Mouse (Mus musculus) midbrain, embryonic 14.5 days (tissue): ENCODE data around the gene Lmnb2. TPM values are rescaled to one million over a fixed set of nuclear protein-coding genes. Genes with fewer than 3 reads are reported as not detected.

Experiments
- ATAC-seq: fragments of 200-750 bp; cut with Nextera tagmentation; 2 replicates; pipeline ENCODE4 v1.8.0; 2017; ENCODE audit warnings: moderate number of reproducible peaks, moderate library complexity; ENCODE audit not compliant: low FRiP score, low TSS enrichment
- DNase-seq: peaks from one replicate; pipeline ENCODE4 v3.0.0-alpha.2; 2015
- H3K27ac ChIP-seq: fragments of 300-500 bp; sonication (generic); replicated peaks from 2 replicates; pipeline ENCODE4 v1.5.1; 2014; ENCODE audit warnings: mild to moderate bottlenecking, low read depth, low read length, moderate library complexity
- H3K27me3 ChIP-seq: fragments of 300-500 bp; sonication (generic); 2 replicates; pipeline ENCODE4 v1.6.1; 2014; ENCODE audit warnings: low read length, control low read depth, mixed read lengths; ENCODE audit not compliant: control insufficient read depth, insufficient read depth
- H3K36me3 ChIP-seq: fragments of 300-500 bp; sonication (generic); 2 replicates; pipeline ENCODE4 v1.6.1; 2014; ENCODE audit warnings: low read length, control low read depth; ENCODE audit not compliant: control insufficient read depth, insufficient read depth
- H3K4me1 ChIP-seq: fragments of 300-500 bp; sonication (generic); 2 replicates; pipeline ENCODE4 v1.6.1; 2014; ENCODE audit warnings: mild to moderate bottlenecking, antibody characterized with exemption, low read length, control low read depth; ENCODE audit not compliant: control insufficient read depth, insufficient read depth
- H3K4me2 ChIP-seq: fragments of 300-500 bp; sonication (generic); 2 replicates; pipeline ENCODE4 v1.6.1; 2014; ENCODE audit warnings: mild to moderate bottlenecking, low read length, moderate library complexity
- H3K4me3 ChIP-seq: fragments of 300-500 bp; sonication (generic); replicated peaks from 2 replicates; pipeline ENCODE4 v1.5.1; 2014; ENCODE audit warnings: low read depth, low read length
- H3K9ac ChIP-seq: fragments of 300-500 bp; sonication (generic); replicated peaks from 2 replicates; pipeline ENCODE4 v1.6.1; 2014; ENCODE audit warnings: mild to moderate bottlenecking, low read length, moderate library complexity
- H3K9me3 ChIP-seq: fragments of 300-500 bp; sonication (generic); 2 replicates; pipeline ENCODE4 v1.6.1; 2016; ENCODE audit warnings: low read length, control low read depth, mixed read lengths; ENCODE audit not compliant: control insufficient read depth
- WGBS: fragments of 180-500 bp; shearing (Covaris S2); extraction: QIAGEN DNeasy Blood & Tissue Kit; methylation state at CpG from one replicate; pipeline ENCODE4 v1.1.7; 2014; 5-methylcytosine and 5-hydroxymethylcytosine counted together
- polyA plus RNA-seq: library from polyadenylated mRNA; unstranded; fragments of >200 nt; fragmentation: Nextera tagmentation; extraction: Ambion mirVana; gene quantifications from 2 replicates; pipeline ENCODE4 v1.2.1, GENCODE M21; 2014

Gene Lmnb2
- polyA plus RNA-seq, 1 experiment from 2014 or later = 13.9 TPM

DNA sequence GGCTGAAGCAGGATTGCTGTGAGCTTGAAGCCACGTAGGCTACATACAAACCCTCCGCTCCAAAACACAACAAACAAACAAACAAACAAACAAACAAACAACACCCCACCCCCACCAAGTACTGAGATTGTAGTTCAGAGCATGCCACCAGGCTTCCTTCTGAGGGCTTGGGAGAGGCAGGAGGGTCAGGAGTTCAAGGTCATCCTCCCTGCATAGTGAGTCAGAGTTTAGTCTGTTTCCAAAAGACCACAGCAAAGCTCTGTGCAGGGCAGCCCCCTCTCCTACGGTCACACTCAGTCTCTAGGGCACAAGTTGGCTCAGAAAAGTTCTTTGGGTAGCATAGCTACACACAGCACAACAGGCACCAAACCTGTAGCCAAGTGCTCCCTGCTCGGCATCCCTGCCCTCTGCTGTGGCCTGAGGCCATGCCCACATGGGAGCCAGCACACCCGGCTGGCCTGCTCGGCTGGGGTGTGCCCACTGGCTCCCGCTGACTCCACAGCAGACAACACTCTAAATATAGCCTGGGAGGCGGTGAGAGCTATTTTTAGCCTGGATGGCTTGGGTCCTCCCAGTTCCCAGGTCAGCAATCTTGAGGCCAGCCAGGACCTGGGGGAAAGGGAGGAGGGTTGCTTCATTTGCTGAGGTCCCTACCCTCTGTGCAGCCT, 22.4 kb upstream of the Lmnb2 start:
- WGBS = 59% methylated on average over 8 of the region's 8 CpGs
- ATAC-seq (no peak), DNase-seq (no peak)
- Histone ChIP-seq H3K4me1 (peaks cover 33% of the 10 kb centered on the region), H3K9ac (peak overlapping the region; percentile 36; the same call in 1 of the 2 replicates), H3K36me3 (no peaks in the 10 kb centered on the region), H3K9me3 (no peaks in the 10 kb centered on the region), H3K4me2 (peak overlapping the region; percentile 71), H3K27ac (no peak overlapping the region), H3K27me3 (peaks cover 18% of the 10 kb centered on the region; the same call in 1 of the 2 replicates), H3K4me3 (peak overlapping the region; percentile 29)

DNA sequence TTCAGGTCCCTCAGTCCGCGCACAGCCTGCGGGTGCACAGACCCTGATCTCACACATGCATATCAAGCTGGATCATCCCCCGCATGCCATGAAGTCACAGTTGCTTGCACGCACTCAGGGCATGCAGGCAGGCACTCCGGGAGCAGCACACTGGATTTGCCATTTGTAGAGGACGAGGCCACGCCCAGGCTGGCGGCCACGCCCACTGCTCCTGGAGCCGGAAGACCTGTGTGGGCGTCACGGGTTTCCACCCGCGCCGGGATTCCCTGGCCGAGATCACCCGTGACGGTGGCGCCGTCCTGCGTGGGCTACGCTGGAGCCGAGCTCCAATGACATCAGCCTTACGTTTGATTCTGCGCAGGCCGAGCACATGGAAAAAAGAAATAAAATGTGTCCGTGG, 21.6 kb upstream of the Lmnb2 start:
- Histone ChIP-seq H3K36me3 (no peaks in the 10 kb centered on the region), H3K4me2 (peak overlapping the region; percentile 71), H3K9me3 (no peaks in the 10 kb centered on the region), H3K9ac (peak overlapping the region; percentile 36), H3K27me3 (peaks cover 23% of the 10 kb centered on the region; the same call in 1 of the 2 replicates), H3K27ac (peak overlapping the region; percentile 41; the same call in 1 of the 2 replicates), H3K4me3 (peak overlapping the region; percentile 29), H3K4me1 (peaks cover 37% of the 10 kb centered on the region)
- ATAC-seq (peak; percentile 53), DNase-seq (peak; percentile 86)
- WGBS = 5% methylated on average over 28 of the region's 28 CpGs

DNA sequence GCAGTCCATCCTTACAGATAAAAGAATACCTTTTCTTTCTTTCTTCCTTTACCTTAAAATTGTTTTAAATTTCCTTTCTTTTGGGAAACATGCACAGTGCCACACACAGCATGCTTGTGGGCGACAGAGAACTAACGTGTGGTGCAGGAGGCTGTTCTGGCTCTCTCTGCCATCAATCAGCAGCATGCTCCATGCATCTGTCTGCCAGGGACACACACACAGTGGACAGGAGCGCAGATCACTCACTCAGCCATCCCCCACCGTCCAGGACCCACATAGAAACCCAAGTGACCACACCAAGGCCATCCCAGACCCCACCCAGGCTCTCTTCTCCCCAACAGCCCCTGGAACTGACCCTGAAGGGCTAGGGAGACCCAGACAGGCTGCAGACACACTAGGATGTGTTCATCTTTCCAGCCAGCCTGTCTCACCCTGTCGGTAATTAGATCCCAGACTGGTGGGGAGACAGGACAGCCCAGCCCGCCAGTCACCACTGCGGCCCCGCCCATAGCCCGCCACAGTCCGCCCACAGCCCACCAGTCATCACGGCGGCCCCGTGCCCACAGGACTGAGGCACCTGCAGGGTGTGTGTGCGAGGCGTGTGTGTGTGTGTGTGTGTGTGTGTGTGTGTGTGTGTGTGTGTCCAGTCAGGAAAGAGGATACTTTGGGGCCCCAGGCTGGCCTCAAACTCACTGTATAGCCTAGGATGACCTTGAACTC, 20.9 kb upstream of the Lmnb2 start:
- H3K9me3 ChIP-seq = no peaks in the 10 kb centered on the region
- H3K4me2 ChIP-seq = peak overlapping the region; percentile 71
- ATAC-seq (peak; percentile 39; the same call in 1 of the 2 replicates), DNase-seq (peak; percentile 48)
- no peak overlapping the region for H3K9ac ChIP-seq
- peak overlapping the region; percentile 29 for H3K4me3 ChIP-seq
- H3K4me1 ChIP-seq = peaks cover 37% of the 10 kb centered on the region
- WGBS = 14% methylated on average over 15 of the region's 15 CpGs
- H3K36me3 ChIP-seq = no peaks in the 10 kb centered on the region
- H3K27me3 ChIP-seq = peaks cover 30% of the 10 kb centered on the region
- H3K27ac ChIP-seq = 0 out of 2 replicates have a peak overlapping the region, but pooled peaks have one; percentile 41

DNA sequence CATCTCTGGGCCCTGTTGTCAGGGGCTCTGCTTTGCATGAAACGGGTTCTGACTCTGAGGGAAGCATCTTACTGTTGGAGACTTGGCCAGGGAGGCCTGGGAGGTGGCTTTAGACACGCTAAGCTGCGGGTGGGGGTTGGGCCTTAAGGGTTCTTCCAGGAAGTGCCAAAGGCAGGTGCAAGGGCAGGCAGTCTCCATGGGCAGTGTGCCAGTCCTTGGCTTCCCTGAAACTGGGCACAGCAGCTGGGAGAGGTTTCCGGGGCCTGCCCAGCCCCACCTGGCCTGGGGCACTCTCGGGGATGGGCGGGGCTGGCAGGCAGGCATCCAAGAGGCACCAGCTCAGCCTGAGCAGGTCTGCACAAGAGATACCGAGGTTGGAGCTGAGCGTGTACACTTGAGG, 19.6 kb upstream of the Lmnb2 start:
- Histone ChIP-seq H3K9me3 (no peaks in the 10 kb centered on the region), H3K27ac (no peak overlapping the region), H3K4me2 (no peak overlapping the region), H3K27me3 (peaks cover 43% of the 10 kb centered on the region), H3K36me3 (no peaks in the 10 kb centered on the region), H3K4me3 (no peak overlapping the region), H3K4me1 (peaks cover 42% of the 10 kb centered on the region), H3K9ac (no peak overlapping the region)
- DNase-seq (peak; percentile 32), ATAC-seq (no peak)
- 37% methylated on average over 8 of the region's 8 CpGs for WGBS

DNA sequence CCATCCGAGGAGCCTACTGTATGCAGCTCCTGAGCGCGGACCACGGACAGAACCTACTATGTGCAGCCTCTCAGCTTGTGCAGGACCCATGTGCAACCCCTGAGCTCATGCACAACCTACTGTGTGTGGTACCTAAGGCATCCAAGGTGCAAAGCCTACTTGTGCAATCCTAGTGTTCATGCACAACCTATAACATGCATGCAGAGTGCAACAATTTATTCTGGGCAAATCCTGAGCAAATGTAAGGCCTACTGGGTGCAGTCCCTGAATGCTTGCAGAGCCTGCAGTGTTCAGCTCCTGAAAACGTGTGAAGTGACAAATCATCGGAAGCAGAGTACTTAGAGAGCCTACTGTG, 18.7 kb upstream of the Lmnb2 start:
- whole genome bisulfite sequencing = 11% methylated on average over 6 of the region's 6 CpGs
- no peak overlapping the region; the same call in 1 of the 2 replicates for H3K9ac ChIP-seq
- peaks cover 49% of the 10 kb centered on the region for H3K4me1 ChIP-seq
- no peak; the same call in 1 of the 2 replicates for ATAC-seq
- no peak overlapping the region for H3K4me3 ChIP-seq
- H3K27me3 ChIP-seq = peaks cover 52% of the 10 kb centered on the region
- no peaks in the 10 kb centered on the region for H3K36me3 ChIP-seq
- H3K27ac ChIP-seq = no peak overlapping the region
- H3K4me2 ChIP-seq = peak overlapping the region; percentile 46
- H3K9me3 ChIP-seq = no peaks in the 10 kb centered on the region
- no peak for DNase-seq

DNA sequence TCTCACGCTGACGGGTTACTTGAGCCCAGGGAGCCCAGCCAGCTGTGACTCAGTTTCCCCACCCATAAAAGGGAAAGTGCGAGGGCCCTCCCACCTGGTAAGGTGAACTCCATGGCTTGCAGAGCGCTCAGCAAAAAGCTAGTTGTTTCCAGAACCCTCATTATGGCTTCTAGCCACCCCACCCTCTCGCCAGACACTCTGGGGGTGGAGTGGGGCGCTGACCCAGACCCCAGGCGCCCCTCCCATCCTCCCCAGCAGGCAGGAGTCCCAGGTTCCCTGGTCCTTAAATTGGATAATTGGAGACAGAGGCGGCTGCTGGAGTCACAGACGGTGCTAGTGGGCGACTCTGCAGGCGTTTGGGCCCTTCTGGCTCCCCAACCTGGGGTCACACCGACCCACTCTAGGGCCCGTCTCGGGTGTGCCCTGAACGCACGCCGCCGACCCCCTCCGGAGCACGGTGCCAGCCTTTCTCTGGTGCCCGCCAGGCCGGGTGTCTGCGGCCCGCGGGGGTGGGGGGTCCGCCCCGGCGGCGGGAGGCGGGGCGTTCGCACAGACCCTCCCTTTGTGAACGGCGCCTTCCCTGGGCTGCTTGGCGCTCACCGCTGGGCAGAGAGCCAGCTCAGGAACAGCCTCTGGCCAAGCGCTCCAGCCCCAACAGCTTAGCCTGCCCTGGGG, 18.2 kb upstream of the Lmnb2 start:
- Histone ChIP-seq H3K4me3 (peak overlapping the region; percentile 2; the same call in 1 of the 2 replicates), H3K36me3 (no peaks in the 10 kb centered on the region), H3K27ac (no peak overlapping the region), H3K9me3 (no peaks in the 10 kb centered on the region), H3K4me2 (peak overlapping the region; percentile 46), H3K9ac (no peak overlapping the region; the same call in 1 of the 2 replicates), H3K4me1 (peaks cover 53% of the 10 kb centered on the region), H3K27me3 (peaks cover 56% of the 10 kb centered on the region)
- peak; percentile 83 for DNase-seq
- 1% methylated on average over 37 of the region's 37 CpGs for WGBS
- ATAC-seq = peak; percentile 34

DNA sequence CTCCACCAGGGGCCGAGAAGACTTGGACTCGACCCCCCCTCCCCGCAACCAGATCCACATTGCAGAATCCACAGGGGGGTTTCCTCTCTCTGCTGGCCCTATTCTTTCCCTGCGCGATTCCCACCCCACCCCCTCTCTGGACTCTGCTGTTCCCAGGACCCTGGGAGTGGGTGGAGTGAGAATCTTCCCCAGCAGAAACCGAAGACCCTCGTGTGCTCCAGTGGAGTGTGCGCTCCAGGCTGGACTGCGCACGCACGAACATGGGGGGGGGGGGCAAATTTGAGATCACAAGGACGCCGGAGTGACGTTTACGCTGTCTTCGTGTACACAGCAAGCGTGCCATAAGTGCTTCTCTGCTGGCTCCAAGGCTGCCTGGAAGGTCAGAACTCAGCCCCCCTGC, 17.7 kb upstream of the Lmnb2 start:
- H3K27ac ChIP-seq = no peak overlapping the region

DNA sequence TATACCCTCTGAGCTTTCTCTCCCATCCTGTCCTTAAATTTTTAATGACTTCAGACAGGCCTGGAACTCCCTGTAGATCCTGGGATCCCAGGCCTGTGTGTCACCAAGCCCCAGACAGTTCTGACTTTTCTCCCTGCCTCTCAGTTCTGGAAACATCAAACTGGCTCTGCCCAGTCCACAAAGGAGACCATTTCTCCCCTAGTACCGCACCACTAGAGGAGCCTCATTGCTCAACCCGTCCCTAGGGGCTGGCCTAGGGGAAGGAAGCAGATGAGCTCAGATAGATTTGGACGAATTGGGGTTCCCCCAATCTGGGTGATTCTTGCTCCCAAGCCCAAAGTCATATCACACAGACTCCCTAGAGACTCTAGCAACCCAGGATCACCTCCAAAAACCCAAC, 17.2 kb upstream of the Lmnb2 start:
- no peak overlapping the region for H3K4me2 ChIP-seq
- no peaks in the 10 kb centered on the region for H3K9me3 ChIP-seq
- H3K9ac ChIP-seq = no peak overlapping the region
- ATAC-seq = no peak
- H3K27ac ChIP-seq = no peak overlapping the region
- H3K27me3 ChIP-seq = peaks cover 64% of the 10 kb centered on the region
- peak; percentile 43 for DNase-seq
- H3K4me1 ChIP-seq = peaks cover 59% of the 10 kb centered on the region
- WGBS = 2% methylated on average over 3 of the region's 3 CpGs
- H3K36me3 ChIP-seq = no peaks in the 10 kb centered on the region
- no peak overlapping the region for H3K4me3 ChIP-seq

More for the DNA sequence above, 17.7 kb upstream of the Lmnb2 start:
- Histone ChIP-seq H3K36me3 (no peaks in the 10 kb centered on the region), H3K27me3 (peaks cover 60% of the 10 kb centered on the region), H3K9ac (no peak overlapping the region), H3K4me1 (peaks cover 56% of the 10 kb centered on the region), H3K9me3 (no peaks in the 10 kb centered on the region), H3K4me2 (peak overlapping the region; percentile 46), H3K4me3 (0 out of 2 replicates have a peak overlapping the region, but pooled peaks have one; percentile 2)
- 5% methylated on average over 17 of the region's 17 CpGs for WGBS
- ATAC-seq (no peak), DNase-seq (peak; percentile 57)
